Mouse (Mus musculus) liver, embryonic 15.5 days (tissue): ENCODE data around the gene Chchd5. TPM values are rescaled to one million over a fixed set of nuclear protein-coding genes. Genes with fewer than 3 reads are reported as not detected.

ENCODE experiments used
- ATAC-seq: fragments of 200-750 bp; cut with Nextera tagmentation; 2 replicates; pipeline ENCODE4 v1.8.0; 2017; ENCODE audit warnings: moderate number of reproducible peaks, mild to moderate bottlenecking, moderate library complexity; ENCODE audit not compliant: insufficient read depth
- H3K27ac ChIP-seq: fragments of 300-500 bp; sonication (generic); replicated peaks from 2 replicates; pipeline ENCODE4 v1.5.1; 2015; ENCODE audit warnings: mild to moderate bottlenecking, inconsistent platforms
- H3K27me3 ChIP-seq: fragments of 300-500 bp; sonication (generic); 2 replicates; pipeline ENCODE4 v1.6.1; 2015; ENCODE audit warnings: mild to moderate bottlenecking, inconsistent platforms
- H3K36me3 ChIP-seq: fragments of 300-500 bp; sonication (generic); replicated peaks from 2 replicates; pipeline ENCODE4 v1.6.1; 2015; ENCODE audit warnings: moderate library complexity, mild to moderate bottlenecking, inconsistent platforms
- H3K4me1 ChIP-seq: fragments of 300-500 bp; sonication (generic); replicated peaks from 2 replicates; pipeline ENCODE4 v1.6.1; 2015; ENCODE audit warnings: inconsistent platforms
- H3K4me2 ChIP-seq: fragments of 300-500 bp; sonication (generic); 2 replicates; pipeline ENCODE4 v1.6.1; 2015; ENCODE audit warnings: moderate library complexity, mild to moderate bottlenecking, inconsistent platforms
- H3K4me3 ChIP-seq: fragments of 300-500 bp; sonication (generic); replicated peaks from 2 replicates; pipeline ENCODE4 v1.5.1; 2015; ENCODE audit warnings: mild to moderate bottlenecking, inconsistent platforms
- H3K9ac ChIP-seq: fragments of 300-500 bp; sonication (generic); 2 replicates; pipeline ENCODE4 v1.6.1; 2015; ENCODE audit warnings: moderate library complexity, mild to moderate bottlenecking, inconsistent platforms
- H3K9me3 ChIP-seq: fragments of 300-500 bp; sonication (generic); replicated peaks from 2 replicates; pipeline ENCODE4 v1.6.1; 2016; ENCODE audit warnings: inconsistent platforms
- WGBS: fragments of 180-500 bp; shearing (Covaris S2); methylation state at CpG from one replicate; pipeline ENCODE4 v1.1.7; 2015; ENCODE audit warnings: mixed read lengths; ENCODE audit not compliant: insufficient replicate concordance; 5-methylcytosine and 5-hydroxymethylcytosine counted together
- polyA plus RNA-seq: library from polyadenylated mRNA; unstranded; fragments of >200 nt; fragmentation: Nextera tagmentation; extraction: Ambion mirVana; gene quantifications from 2 replicates; pipeline ENCODE4 v1.2.1, GENCODE M21; 2015

Chchd5 gene
- polyA plus RNA-seq, 1 experiment from 2014 or later: 9.5 TPM

DNA sequence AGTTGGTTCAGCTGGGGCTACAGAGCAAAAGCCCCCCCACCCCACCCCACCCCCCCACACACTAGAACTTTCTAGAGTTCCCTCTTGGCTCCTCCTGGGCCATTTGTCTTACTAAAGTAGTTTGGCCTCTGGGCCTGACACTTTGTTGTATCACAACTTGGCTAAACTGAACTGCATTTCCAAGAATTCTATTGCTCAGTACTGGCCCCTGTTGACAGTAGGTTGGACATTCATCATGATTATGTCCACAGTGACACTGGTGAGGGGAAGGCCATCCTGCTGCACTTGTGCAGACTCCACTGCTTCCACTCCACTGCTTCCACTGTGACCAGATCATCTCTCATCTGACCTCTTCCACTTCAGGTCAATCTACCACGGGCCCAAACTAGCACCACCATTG is 23.3 kb downstream of the Chchd5 start:
- no peak overlapping the region for H3K27ac ChIP-seq
- H3K9me3 ChIP-seq: no peaks in the 10 kb centered on the region
- no peak overlapping the region for H3K9ac ChIP-seq
- 56% methylated on average over 1 of the region's 1 CpGs for WGBS
- no peak overlapping the region for H3K4me2 ChIP-seq
- no peak for ATAC-seq
- no peaks in the 10 kb centered on the region for H3K4me1 ChIP-seq
- no peak overlapping the region for H3K4me3 ChIP-seq
- no peaks in the 10 kb centered on the region for H3K36me3 ChIP-seq
- H3K27me3 ChIP-seq: no peaks in the 10 kb centered on the region

DNA sequence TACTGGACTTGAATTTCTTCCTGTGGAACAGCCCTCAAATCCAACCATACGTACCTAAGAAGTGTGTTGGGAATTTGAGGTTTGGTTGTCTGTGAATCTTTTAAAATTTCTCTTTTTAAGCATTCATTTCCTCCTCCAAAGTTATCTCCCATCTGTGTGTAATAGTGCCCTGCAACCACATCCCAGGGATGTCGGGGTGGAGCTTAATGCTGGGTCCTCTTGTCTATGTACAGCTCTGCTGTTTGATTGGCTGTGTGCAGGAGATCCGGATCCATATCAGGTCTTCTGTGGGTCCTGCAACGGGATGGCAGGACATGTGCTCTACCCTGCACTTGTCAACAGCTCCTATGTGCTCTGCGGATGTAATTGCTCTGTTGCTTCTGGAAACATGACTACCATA is 35.3 kb downstream of the Chchd5 start:
- Histone ChIP-seq H3K4me2 (no peak overlapping the region), H3K4me1 (no peaks in the 10 kb centered on the region), H3K4me3 (no peak overlapping the region), H3K27ac (no peak overlapping the region), H3K27me3 (peaks cover 7% of the 10 kb centered on the region; the same call in 1 of the 2 replicates), H3K9ac (no peak overlapping the region), H3K36me3 (no peaks in the 10 kb centered on the region), H3K9me3 (no peaks in the 10 kb centered on the region)
- no peak for ATAC-seq
- WGBS: 43% methylated on average over 5 of the region's 5 CpGs

DNA sequence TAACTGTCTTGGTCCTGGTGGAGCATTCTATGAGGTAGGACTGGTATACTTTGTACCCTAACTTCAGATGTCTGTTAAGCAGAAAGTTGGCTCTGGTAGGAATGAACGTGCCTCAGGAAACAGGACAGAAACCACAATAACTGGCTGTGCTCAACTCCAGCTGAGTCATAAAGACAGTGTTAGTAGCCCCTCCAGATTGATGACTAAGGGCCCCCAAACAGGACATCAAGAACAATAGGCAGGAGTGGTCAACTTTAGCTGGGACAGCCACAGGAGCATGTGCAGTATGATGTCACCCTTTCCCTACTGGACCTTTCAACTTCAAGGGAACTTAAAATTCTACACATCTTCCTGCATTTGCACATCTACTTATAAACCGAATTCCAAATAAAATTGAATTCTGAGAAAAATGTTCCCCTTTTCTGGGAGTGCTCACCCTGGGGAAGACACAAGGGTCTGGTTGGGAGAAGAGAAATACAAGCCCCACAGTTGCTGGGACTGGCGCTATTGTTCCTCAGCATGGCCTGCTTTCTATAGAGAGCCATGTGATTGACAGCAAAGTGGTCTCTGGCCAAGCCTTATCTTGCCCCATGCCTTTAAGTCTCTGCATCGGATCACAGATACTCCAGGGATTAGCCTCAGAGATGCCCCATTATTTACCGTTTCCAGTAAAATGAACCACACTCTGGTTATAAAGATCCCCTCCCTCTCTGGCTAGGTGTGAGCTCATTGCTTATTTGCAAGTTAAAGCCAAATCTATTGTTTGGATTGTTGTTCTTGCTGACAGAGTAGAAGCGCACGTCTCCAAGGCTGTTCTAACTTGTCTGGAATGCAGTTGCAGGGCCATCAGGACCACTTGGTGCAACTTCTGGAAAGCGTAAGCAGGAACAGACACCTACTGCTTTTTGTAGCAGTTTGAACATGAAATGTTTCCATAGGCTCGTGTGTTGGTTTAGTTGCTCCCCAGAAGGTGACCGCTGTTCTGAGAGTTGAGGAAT is 37.3 kb downstream of the Chchd5 start:
- H3K27me3 ChIP-seq: peaks cover 5% of the 10 kb centered on the region; the same call in 1 of the 2 replicates
- H3K9ac ChIP-seq: no peak overlapping the region
- H3K27ac ChIP-seq: no peak overlapping the region
- no peaks in the 10 kb centered on the region for H3K9me3 ChIP-seq
- H3K4me2 ChIP-seq: no peak overlapping the region
- no peaks in the 10 kb centered on the region for H3K36me3 ChIP-seq
- no peak for ATAC-seq
- no peaks in the 10 kb centered on the region for H3K4me1 ChIP-seq
- H3K4me3 ChIP-seq: no peak overlapping the region
- WGBS: 53% methylated on average over 10 of the region's 10 CpGs

DNA sequence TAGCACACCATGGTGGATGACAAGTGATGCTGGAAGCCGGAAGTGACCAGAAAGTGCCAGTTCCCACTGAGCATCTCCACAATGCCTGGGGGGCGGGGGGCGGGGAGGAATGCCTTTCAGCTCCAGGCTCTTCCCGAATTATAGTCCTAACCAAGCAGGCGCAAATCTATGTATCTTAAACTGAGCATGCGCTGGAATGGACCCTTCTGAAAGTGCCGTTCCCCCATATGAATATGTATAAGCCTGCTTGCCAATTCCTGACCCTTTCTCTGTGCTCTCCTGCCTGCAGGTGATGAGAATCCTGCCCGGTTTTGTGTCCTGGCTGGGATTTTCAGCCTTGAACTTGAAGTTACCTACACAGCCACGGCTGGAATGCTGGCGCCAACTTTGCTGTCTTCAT is 43.9 kb downstream of the Chchd5 start:
- 59% methylated on average over 10 of the region's 10 CpGs for WGBS
- Histone ChIP-seq H3K27me3 (peaks cover 10% of the 10 kb centered on the region; the same call in 1 of the 2 replicates), H3K4me3 (no peak overlapping the region), H3K36me3 (no peaks in the 10 kb centered on the region), H3K9me3 (no peaks in the 10 kb centered on the region), H3K9ac (no peak overlapping the region), H3K4me2 (no peak overlapping the region), H3K27ac (no peak overlapping the region), H3K4me1 (peaks cover 3% of the 10 kb centered on the region; the same call in 1 of the 2 replicates)
- ATAC-seq: no peak

GRCm38 (mm10) chr2:129174474-129174873 is 45.0 kb downstream of the Chchd5 start:
- H3K4me1 ChIP-seq: peaks cover 3% of the 10 kb centered on the region
- H3K4me3 ChIP-seq: no peak overlapping the region
- H3K27ac ChIP-seq: no peak overlapping the region
- no peak overlapping the region for H3K9ac ChIP-seq
- no peaks in the 10 kb centered on the region for H3K9me3 ChIP-seq
- 30% methylated on average over 7 of the region's 7 CpGs for WGBS
- ATAC-seq: no peak
- peaks cover 10% of the 10 kb centered on the region; the same call in 1 of the 2 replicates for H3K27me3 ChIP-seq
- H3K36me3 ChIP-seq: no peaks in the 10 kb centered on the region
- H3K4me2 ChIP-seq: no peak overlapping the region

DNA sequence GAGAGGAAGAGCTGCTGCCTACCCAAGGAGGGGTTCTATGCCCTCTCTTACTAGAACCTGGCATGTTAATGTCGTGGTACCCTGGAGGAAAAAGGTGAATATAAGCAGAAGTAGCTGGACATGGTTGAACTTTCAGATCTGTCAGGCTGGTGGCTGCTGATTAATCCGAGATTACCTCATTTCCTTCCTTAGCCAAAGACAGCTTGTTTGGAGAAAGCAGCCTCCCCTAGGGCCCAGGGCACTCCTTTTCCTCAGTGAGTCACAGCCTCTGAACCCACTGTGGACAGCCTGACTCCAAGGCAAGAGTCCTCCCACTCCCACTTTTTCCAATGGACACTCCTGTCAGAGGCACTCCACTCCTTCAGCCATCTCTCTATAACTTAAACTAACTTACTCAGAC is 46.1 kb downstream of the Chchd5 start:
- ATAC-seq: no peak
- peaks cover 3% of the 10 kb centered on the region for H3K4me1 ChIP-seq
- no peak overlapping the region for H3K9ac ChIP-seq
- 10% methylated on average over 2 of the region's 2 CpGs for whole genome bisulfite sequencing
- H3K27ac ChIP-seq: no peak overlapping the region
- H3K4me2 ChIP-seq: no peak overlapping the region
- peaks cover 10% of the 10 kb centered on the region; the same call in 1 of the 2 replicates for H3K27me3 ChIP-seq
- no peaks in the 10 kb centered on the region for H3K36me3 ChIP-seq
- H3K4me3 ChIP-seq: no peak overlapping the region
- H3K9me3 ChIP-seq: no peaks in the 10 kb centered on the region

- Histone ChIP-seq H3K4me2 (no peak overlapping the region), H3K4me3 (no peak overlapping the region), H3K27me3 (peaks cover 10% of the 10 kb centered on the region; the same call in 1 of the 2 replicates), H3K9ac (no peak overlapping the region), H3K9me3 (no peaks in the 10 kb centered on the region), H3K36me3 (no peaks in the 10 kb centered on the region), H3K4me1 (peaks cover 3% of the 10 kb centered on the region), H3K27ac (no peak overlapping the region)
- 62% methylated on average over 12 of the region's 12 CpGs for WGBS
- ATAC-seq: no peak
Observed at GRCm38 (mm10) chr2:129176676-129177420, 47.3 kb downstream of the Chchd5 start.

GRCm38 (mm10) chr2:129177661-129178060 is 48.2 kb downstream of the Chchd5 start:
- WGBS: 56% methylated on average over 3 of the region's 3 CpGs
- no peak overlapping the region for H3K9ac ChIP-seq

DNA sequence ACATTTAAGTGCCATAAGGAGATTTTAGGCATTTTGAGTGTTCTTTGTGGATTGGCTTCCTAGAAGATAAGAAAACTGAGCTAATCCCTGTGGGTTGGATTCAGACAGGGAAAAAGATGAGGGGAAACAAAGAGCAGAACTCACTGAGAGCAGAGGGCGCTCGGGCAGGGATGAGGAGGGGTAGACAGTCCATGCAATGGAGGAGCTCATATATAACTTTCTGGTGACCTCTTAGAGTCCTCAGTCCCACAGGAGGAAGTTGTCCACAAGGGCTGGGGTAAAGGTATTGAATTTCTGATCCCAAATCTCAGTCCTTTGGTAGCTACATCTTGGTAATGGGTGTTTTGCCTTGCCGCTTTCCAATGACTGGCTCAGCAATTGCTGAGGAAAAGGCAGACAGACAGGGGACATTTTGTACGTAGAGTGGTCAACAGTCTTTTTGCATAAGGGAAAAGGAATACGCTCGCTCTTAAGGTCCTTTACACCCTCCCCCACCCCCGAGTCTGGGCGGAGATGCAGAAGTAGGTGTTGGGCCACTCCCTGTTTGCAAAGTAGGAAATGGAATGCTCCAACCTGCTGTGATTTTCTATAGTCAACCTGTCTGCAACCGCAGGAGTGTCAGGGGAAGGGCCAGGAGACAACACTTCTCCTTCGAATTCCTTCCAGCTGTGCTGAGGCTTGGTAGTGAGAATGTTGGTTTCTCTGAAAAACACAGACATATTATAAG is 48.8 kb downstream of the Chchd5 start:
- H3K4me1 ChIP-seq: peaks cover 11% of the 10 kb centered on the region
- H3K4me3 ChIP-seq: no peak overlapping the region
- no peak overlapping the region for H3K9ac ChIP-seq
- no peaks in the 10 kb centered on the region for H3K36me3 ChIP-seq
- no peak overlapping the region for H3K4me2 ChIP-seq
- WGBS: 48% methylated on average over 10 of the region's 10 CpGs
- H3K27ac ChIP-seq: no peak overlapping the region
- no peak for ATAC-seq
- no peaks in the 10 kb centered on the region for H3K9me3 ChIP-seq
- H3K27me3 ChIP-seq: peaks cover 9% of the 10 kb centered on the region; the same call in 1 of the 2 replicates

More at GRCm38 (mm10) chr2:129177661-129178060, 48.2 kb downstream of the Chchd5 start:
- H3K27ac ChIP-seq: no peak overlapping the region
- peaks cover 10% of the 10 kb centered on the region for H3K4me1 ChIP-seq
- H3K27me3 ChIP-seq: peaks cover 10% of the 10 kb centered on the region; the same call in 1 of the 2 replicates
- no peaks in the 10 kb centered on the region for H3K9me3 ChIP-seq
- no peak for ATAC-seq
- no peak overlapping the region for H3K4me2 ChIP-seq
- no peak overlapping the region for H3K4me3 ChIP-seq
- H3K36me3 ChIP-seq: no peaks in the 10 kb centered on the region

- Histone ChIP-seq H3K27ac (no peak overlapping the region), H3K4me3 (no peak overlapping the region), H3K9me3 (no peaks in the 10 kb centered on the region), H3K4me1 (peaks cover 18% of the 10 kb centered on the region), H3K4me2 (no peak overlapping the region), H3K27me3 (no peaks in the 10 kb centered on the region), H3K9ac (no peak overlapping the region), H3K36me3 (no peaks in the 10 kb centered on the region)
- 25% methylated on average over 8 of the region's 8 CpGs for WGBS
- ATAC-seq: no peak
Observed at GRCm38 (mm10) chr2:129179946-129180853, 50.7 kb downstream of the Chchd5 start.
